Mouse (Mus musculus) ES-Bruce4 (cell line): ENCODE measurements around the gene Gdf1. TPM values are rescaled to one million over a fixed set of nuclear protein-coding genes. Genes with fewer than 3 reads are reported as not detected.
A peak's percentile ranks its signal among the peaks of the same experiment; 100 is the strongest.

ENCODE experiments used
- H3K27ac ChIP-seq: 2 replicates; pipeline ENCODE4 v1.5.1; 2012; ENCODE audit warnings: low read length, inconsistent platforms; ENCODE audit not compliant: insufficient read depth
- H3K27me3 ChIP-seq: 2 replicates; pipeline ENCODE4 v1.6.1; 2012; ENCODE audit warnings: mild to moderate bottlenecking, low read length, inconsistent platforms; ENCODE audit not compliant: control insufficient read depth, poor library complexity, insufficient read depth, severe bottlenecking
- H3K36me3 ChIP-seq: 2 replicates; pipeline ENCODE4 v1.6.1; 2012; ENCODE audit warnings: inconsistent platforms, mild to moderate bottlenecking, low read length, moderate library complexity; ENCODE audit not compliant: control insufficient read depth, poor library complexity, insufficient read depth, severe bottlenecking
- H3K4me1 ChIP-seq: one replicate; pipeline ENCODE4 v1.8.1; 2011; ENCODE audit warnings: low read length; ENCODE audit not compliant: control insufficient read depth, insufficient read depth
- H3K4me3 ChIP-seq: 2 replicates; pipeline ENCODE4 v1.5.1; 2011; ENCODE audit warnings: low read depth, mild to moderate bottlenecking, low read length
- H3K9ac ChIP-seq: 2 replicates; pipeline ENCODE4 v1.6.1; 2012; ENCODE audit warnings: low read depth, mild to moderate bottlenecking, inconsistent platforms; ENCODE audit not compliant: poor library complexity, severe bottlenecking
- H3K9me3 ChIP-seq: replicated peaks from 2 replicates; pipeline ENCODE4 v1.6.1; 2012; ENCODE audit warnings: mild to moderate bottlenecking, low read length, inconsistent platforms; ENCODE audit not compliant: control insufficient read depth, poor library complexity, insufficient read depth, severe bottlenecking
- CTCF ChIP-seq: IDR thresholded peaks from one replicate; pipeline ENCODE4 v1.8.1; 2011; ENCODE audit warnings: low read depth, low read length
- EP300 ChIP-seq: IDR thresholded peaks from 2 replicates; pipeline ENCODE4 v1.6.1; 2011; ENCODE audit warnings: low read depth, low read length; ENCODE audit not compliant: insufficient read depth
- POLR2A ChIP-seq: IDR thresholded peaks from one replicate; pipeline ENCODE4 v1.8.1; 2011; ENCODE audit warnings: low read length; ENCODE audit not compliant: insufficient read depth
- polyA plus RNA-seq: library from polyadenylated mRNA; stranded (reverse); fragments of >200 nt; gene quantifications from 2 replicates; pipeline ENCODE4 v1.2.4, GENCODE M21; 2011; ENCODE audit warnings: low read depth; ENCODE audit not compliant: missing spikeins, insufficient read depth, insufficient read length

The Gdf1 gene
- polyA plus RNA-seq, 1 experiment, result not detected

DNA sequence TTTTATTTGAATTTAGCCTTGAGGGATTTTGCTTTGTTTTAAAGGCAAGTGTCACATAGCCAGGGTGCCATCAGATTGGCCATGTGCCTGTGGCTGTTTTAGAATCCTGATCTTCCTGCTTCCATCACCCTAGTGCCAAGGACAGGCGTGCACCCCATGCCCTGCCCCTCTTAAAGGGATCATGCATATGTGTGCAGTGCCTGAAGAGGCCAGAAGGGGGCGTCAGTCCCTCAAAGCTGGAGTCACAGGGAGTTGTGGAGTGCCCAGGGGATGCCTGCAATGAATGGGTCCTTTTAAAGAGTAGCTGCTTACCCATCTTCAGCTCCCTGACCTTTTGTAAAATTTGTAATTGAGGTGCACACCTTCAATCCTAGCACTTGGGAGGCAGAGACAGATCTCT lies 20.3 kb upstream of the Gdf1 start:
- Histone ChIP-seq H3K36me3 (peaks cover 10% of the 10 kb centered on the region; the same call in 1 of the 2 replicates), H3K9ac (no peak overlapping the region), H3K4me1 (no peaks in the 10 kb centered on the region), H3K9me3 (no peaks in the 10 kb centered on the region), H3K4me3 (no peak overlapping the region), H3K27ac (no peak overlapping the region), H3K27me3 (no peaks in the 10 kb centered on the region)
- TF ChIP-seq EP300 (no peak), POLR2A (no peak), CTCF (peak; percentile 83)

DNA sequence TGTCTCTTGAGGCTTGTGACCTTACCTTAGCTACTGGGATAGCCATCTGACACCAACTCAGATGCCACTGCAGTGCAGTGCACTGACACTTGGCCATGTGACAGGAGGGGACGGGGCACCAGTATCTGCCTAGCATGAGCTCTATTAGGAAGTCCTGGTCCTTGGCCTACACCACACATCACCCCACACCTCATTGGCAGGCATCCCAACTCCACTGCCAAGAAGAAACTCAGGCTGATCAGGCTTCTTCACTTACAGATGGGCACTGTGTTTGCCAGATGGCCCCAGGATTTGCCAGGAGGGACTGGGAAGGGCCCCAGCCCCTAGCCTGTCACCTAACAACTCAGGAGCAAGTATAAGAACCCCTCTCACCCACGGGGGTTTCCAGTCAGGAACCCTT lies 16.2 kb upstream of the Gdf1 start:
- H3K9me3 ChIP-seq, result no peaks in the 10 kb centered on the region
- peaks cover 10% of the 10 kb centered on the region; the same call in 1 of the 2 replicates for H3K36me3 ChIP-seq
- no peaks in the 10 kb centered on the region for H3K27me3 ChIP-seq
- H3K9ac ChIP-seq, result no peak overlapping the region
- no peaks in the 10 kb centered on the region for H3K4me1 ChIP-seq
- H3K27ac ChIP-seq, result no peak overlapping the region
- TF ChIP-seq EP300 (no peak), CTCF (no peak), POLR2A (no peak)
- H3K4me3 ChIP-seq, result no peak overlapping the region

DNA sequence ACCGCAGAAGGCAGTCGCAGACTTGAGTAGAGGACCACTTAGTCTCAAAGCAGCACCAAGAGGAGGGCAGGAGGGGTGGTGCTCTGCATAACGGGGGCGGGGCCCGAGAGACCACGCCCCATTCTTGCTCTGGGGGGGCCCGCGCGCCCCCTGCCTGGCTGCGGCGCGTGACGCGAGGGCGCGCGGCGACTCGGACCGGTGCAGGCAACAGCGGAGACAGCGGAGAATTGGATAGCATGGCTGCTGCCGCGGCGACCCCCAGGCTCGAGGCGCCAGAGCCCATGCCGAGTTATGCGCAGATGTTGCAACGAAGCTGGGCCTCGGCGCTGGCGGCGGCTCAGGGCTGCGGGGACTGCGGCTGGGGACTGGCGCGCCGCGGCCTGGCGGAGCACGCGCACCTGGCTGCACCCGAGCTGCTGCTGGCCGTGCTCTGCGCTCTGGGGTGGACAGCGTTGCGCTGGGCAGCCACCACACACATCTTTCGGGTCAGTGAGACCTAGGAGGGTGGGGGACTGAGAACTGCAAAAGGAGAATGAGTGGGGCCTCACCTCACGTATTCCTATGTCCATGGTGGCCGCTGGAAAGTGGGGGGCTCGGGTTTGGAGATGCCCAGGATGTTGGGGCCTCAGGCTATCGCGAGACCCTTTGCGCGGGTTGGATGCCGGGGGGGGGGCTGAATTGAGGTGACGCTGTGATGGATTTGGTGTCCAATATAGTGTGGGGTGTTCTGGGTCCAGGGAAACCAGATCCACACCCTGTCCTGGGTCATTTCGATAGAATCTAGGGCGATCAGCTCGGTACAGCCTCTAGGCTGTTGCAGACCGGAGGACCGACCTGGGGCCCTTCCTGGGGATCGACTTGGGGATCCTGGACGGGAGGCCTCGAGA lies 13.8 kb upstream of the Gdf1 start, which contains the start of gene Cers1:
Gene Cers1, plus strand, starts transcription at position 152 of the 887 bp plus-strand sequence.
- H3K27me3 ChIP-seq, result no peaks in the 10 kb centered on the region
- H3K9ac ChIP-seq, result peak within 1 kb of the TSS; percentile 73
- no peaks in the 10 kb centered on the region for H3K4me1 ChIP-seq
- H3K36me3 ChIP-seq, result peaks cover 10% of the 10 kb centered on the region; the same call in 1 of the 2 replicates
- no peak for TF ChIP-seq POLR2A
- no peak for TF ChIP-seq CTCF
- no peak for TF ChIP-seq EP300
- H3K27ac ChIP-seq, result no peak within 1 kb of the TSS
- H3K9me3 ChIP-seq, result no peaks in the 10 kb centered on the region
- peak within 1 kb of the TSS; percentile 87 for H3K4me3 ChIP-seq

DNA sequence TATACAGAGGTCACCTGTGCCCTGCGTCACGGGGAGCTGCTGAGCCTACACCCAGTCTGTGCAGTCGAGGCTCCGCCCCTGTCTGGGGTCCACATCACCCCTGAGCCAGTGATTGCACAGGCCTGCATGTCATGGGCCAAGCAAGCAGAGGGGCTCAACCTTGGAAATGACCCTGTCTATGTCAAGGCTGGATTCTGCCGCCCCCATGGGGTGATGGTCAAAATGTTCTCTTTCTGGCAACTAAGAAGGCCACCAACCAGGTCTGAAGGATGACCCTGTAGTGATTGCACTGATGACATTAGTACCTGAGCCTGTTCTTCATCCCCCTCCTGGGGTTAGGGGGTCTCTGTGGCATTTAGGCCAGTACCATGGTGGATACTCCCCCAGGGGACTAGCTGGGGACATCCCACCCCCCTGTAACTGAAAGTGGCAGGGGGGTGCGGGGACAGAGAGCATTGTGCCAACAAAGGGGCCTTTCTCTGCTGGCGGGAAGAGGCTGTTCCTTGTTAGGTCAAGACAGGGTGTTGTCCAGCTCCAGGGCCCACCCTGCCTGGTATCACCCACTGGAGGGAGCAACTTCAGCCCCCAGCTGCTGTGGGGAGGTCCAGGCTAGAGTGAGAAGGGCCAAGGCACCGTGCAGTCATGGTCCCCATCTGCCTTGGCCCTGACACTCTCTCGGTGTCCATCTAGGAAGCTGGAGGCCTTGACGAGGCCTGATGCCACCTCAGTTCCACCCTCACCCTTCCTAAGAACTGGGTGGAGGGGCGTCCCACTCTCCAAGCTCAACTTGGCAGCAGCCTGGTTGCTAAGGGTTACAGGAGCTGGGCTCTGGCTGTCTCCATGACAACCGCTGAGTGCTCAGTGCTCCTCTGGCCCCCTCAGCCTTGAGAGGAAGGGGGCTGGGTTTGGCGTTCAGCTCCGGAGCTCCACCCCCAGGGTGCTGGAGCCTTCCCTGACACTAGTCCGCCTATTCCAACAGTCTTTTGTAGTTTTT lies 12.8 kb upstream of the Gdf1 start:
- Histone ChIP-seq H3K4me1 (no peaks in the 10 kb centered on the region), H3K36me3 (0 out of 2 replicates have a peak, but pooled peaks cover 6% of the 10 kb centered on the region), H3K27me3 (no peaks in the 10 kb centered on the region), H3K27ac (no peak overlapping the region), H3K4me3 (peak overlapping the region; percentile 87), H3K9ac (peak overlapping the region; percentile 73), H3K9me3 (no peaks in the 10 kb centered on the region)
- TF ChIP-seq CTCF (no peak), EP300 (no peak), POLR2A (no peak)

- no peak overlapping the region for H3K9ac ChIP-seq
- H3K4me3 ChIP-seq, result no peak overlapping the region
- no peaks in the 10 kb centered on the region for H3K4me1 ChIP-seq
- 0 out of 2 replicates have a peak, but pooled peaks cover 2% of the 10 kb centered on the region for H3K36me3 ChIP-seq
- no peak for TF ChIP-seq EP300
- TF ChIP-seq CTCF, result no peak
- no peak for TF ChIP-seq POLR2A
- no peak overlapping the region for H3K27ac ChIP-seq
- H3K27me3 ChIP-seq, result no peaks in the 10 kb centered on the region
- H3K9me3 ChIP-seq, result no peaks in the 10 kb centered on the region
These were observed 11.7 kb upstream of the Gdf1 start for GRCm38 (mm10) chr8:70317872-70318271.
